Mouse (Mus musculus) forebrain, postnatal 0 days (tissue): ENCODE data around the gene Rab10. TPM values are rescaled to one million over a fixed set of nuclear protein-coding genes. Genes with fewer than 3 reads are reported as not detected.

Source experiments
- ATAC-seq: fragments of 200-750 bp; cut with Nextera tagmentation; 2 replicates; pipeline ENCODE4 v1.8.0; 2017; ENCODE audit warnings: mild to moderate bottlenecking, moderate library complexity
- DNase-seq: peaks from one replicate; pipeline ENCODE4 v3.0.0-alpha.2; 2015
- H3K27ac ChIP-seq: fragments of 300-500 bp; sonication (generic); 2 replicates; pipeline ENCODE4 v1.5.1; 2014; ENCODE audit warnings: low read depth, mild to moderate bottlenecking, antibody characterized with exemption, low read length, moderate library complexity, mixed read lengths
- H3K27me3 ChIP-seq: fragments of 300-500 bp; sonication (generic); 2 replicates; pipeline ENCODE4 v1.6.1; 2014; ENCODE audit warnings: mild to moderate bottlenecking, low read length, mixed read lengths; ENCODE audit not compliant: insufficient read depth
- H3K36me3 ChIP-seq: fragments of 300-500 bp; sonication (generic); 2 replicates; pipeline ENCODE4 v1.6.1; 2014; ENCODE audit warnings: mild to moderate bottlenecking, moderate library complexity; ENCODE audit not compliant: insufficient read depth
- H3K4me1 ChIP-seq: fragments of 300-500 bp; sonication (generic); 2 replicates; pipeline ENCODE4 v1.6.1; 2014; ENCODE audit warnings: antibody characterized with exemption; ENCODE audit not compliant: insufficient read depth
- H3K4me2 ChIP-seq: fragments of 300-500 bp; sonication (generic); 2 replicates; pipeline ENCODE4 v1.6.1; 2014; ENCODE audit warnings: low read depth, mild to moderate bottlenecking, moderate library complexity
- H3K4me3 ChIP-seq: fragments of 300-500 bp; sonication (generic); 2 replicates; pipeline ENCODE4 v1.5.1; 2014; ENCODE audit warnings: low read depth, low read length, mixed read lengths
- H3K9ac ChIP-seq: fragments of 300-500 bp; sonication (generic); 2 replicates; pipeline ENCODE4 v1.6.1; 2014; ENCODE audit warnings: mild to moderate bottlenecking
- H3K9me3 ChIP-seq: fragments of 300-500 bp; sonication (generic); 2 replicates; pipeline ENCODE4 v1.6.1; 2016; ENCODE audit warnings: low read length
- CTCF ChIP-seq: sonication (generic); IDR thresholded peaks from 2 replicates; pipeline ENCODE4 v1.5.1; 2016; ENCODE audit warnings: antibody characterized with exemption, control low read depth, low read depth
- WGBS: fragments of 180-500 bp; shearing (Covaris S2); extraction: QIAGEN DNeasy Blood & Tissue Kit; methylation state at CpG from one replicate; pipeline ENCODE4 v1.1.7; 2014; 5-methylcytosine and 5-hydroxymethylcytosine counted together
- polyA plus RNA-seq: library from polyadenylated mRNA; unstranded; fragments of >200 nt; fragmentation: Nextera tagmentation; extraction: Ambion mirVana; gene quantifications from 2 replicates; pipeline ENCODE4 v1.2.1, GENCODE M21; 2015
- total RNA-seq: library from RNA; depleted of rRNA; stranded (reverse); fragments of >200 nt; gene quantifications from 2 replicates; pipeline ENCODE4 v1.2.3, GENCODE M21; 2014; rRNA removed

Rab10 gene
- total RNA-seq (204 and 237 TPM in 2 replicates), polyA plus RNA-seq (130 and 151 TPM in 2 replicates)

DNA sequence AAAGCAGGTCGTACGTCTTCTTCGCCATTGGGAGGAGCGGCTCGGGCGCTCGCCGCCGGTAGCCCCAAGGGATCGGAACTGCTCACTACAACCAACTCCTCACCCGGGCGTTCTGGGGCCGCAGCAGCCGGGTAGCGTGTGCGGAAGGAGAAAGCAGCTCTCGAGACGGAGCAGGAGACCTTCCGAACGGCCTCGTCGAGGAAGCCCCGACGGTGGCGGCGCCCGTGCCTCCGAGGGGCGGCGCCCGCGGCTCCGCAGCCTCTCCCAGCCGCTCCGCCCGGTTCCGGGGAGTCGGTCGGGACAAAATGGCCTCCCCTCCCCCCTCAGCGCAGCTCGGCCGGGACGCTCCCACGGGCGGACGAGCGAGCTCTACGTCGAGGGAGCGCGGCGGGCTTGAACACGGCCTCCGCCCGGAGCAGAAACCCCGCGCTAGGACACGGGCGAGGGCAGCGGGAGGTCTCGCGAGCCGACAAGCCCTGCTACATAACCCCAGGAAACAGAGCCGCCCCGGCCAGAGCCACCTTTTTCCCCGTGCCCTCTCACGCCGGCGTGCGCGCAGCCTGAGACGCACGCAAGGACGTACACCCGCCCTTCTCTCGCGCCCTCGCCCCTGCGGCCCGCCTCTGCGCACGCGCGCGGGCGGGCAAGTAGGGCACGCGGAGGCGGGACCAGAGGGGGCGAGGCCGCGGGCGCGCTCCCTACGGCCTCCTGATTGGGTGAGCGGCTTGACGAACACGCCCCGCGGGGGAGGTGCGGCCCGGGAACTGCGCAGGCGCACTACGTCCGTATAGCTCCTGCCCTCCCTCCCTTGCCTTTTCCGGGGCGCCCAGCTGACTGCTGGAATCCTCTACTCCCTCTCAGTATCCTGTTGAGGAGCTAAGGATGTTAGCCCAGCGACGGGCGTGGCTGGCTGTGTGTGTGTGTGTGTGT, at the start of gene Rab10:
Gene Rab10, minus strand, starts transcription at position 579 of the 930 bp plus-strand sequence.
- WGBS, result 3% methylated on average over 104 of the region's 111 CpGs
- peak within 1 kb of the TSS; percentile 78 for H3K4me2 ChIP-seq

GRCm38 (mm10) chr12:3359302-3359701, 49.5 kb upstream of the Rab10 start:
- H3K9me3 ChIP-seq, result no peaks in the 10 kb centered on the region
- H3K36me3 ChIP-seq, result no peaks in the 10 kb centered on the region
- H3K27ac ChIP-seq, result no peak overlapping the region
- peak; percentile 77 for TF ChIP-seq CTCF
- H3K27me3 ChIP-seq, result no peaks in the 10 kb centered on the region
- no peak overlapping the region for H3K4me3 ChIP-seq
- H3K4me2 ChIP-seq, result no peak overlapping the region
- ATAC-seq (peak; percentile 67), DNase-seq (peak; percentile 85)
- 20% methylated on average over 3 of the region's 3 CpGs for WGBS
- H3K4me1 ChIP-seq, result no peaks in the 10 kb centered on the region
- no peak overlapping the region for H3K9ac ChIP-seq

More for the DNA sequence above, at the start of gene Rab10:
- peak; percentile 100 for DNase-seq
- peak within 1 kb of the TSS; percentile 86 for H3K4me3 ChIP-seq
- H3K9me3 ChIP-seq, result no peaks in the 10 kb centered on the region
- H3K9ac ChIP-seq, result peak within 1 kb of the TSS; percentile 86
- peak; percentile 29; the same call in 1 of the 2 replicates for TF ChIP-seq CTCF
- peak; percentile 97 for ATAC-seq
- H3K27me3 ChIP-seq, result no peaks in the 10 kb centered on the region
- H3K4me1 ChIP-seq, result peaks cover 24% of the 10 kb centered on the region
- no peaks in the 10 kb centered on the region for H3K36me3 ChIP-seq
- peak within 1 kb of the TSS; percentile 96 for H3K27ac ChIP-seq

DNA sequence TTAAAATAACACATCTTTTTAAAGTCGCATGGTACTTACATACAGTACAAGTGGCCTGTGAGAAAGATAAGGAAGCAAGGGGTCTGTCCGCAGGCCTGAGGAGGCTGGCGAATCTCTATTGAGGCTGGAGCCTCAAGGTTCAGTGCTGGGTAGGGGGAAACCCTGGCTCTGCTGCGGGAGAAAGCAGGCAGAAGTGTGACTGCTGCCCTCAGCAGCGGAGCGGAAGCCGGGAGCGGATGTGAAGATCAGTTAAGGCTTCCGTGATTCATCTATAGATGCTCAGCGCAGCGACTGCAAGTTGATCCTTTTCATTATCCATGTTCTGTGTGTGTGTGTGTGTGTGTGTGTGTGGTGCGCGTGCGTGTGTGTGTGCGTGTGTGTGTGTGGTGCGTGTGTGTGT, 47.1 kb upstream of the Rab10 start:
- no peak for DNase-seq
- TF ChIP-seq CTCF, result no peak
- H3K36me3 ChIP-seq, result no peaks in the 10 kb centered on the region
- H3K9me3 ChIP-seq, result no peaks in the 10 kb centered on the region
- H3K4me2 ChIP-seq, result no peak overlapping the region
- H3K4me1 ChIP-seq, result no peaks in the 10 kb centered on the region
- ATAC-seq, result no peak
- no peak overlapping the region for H3K9ac ChIP-seq
- 73% methylated on average over 15 of the region's 16 CpGs for WGBS
- no peak overlapping the region for H3K27ac ChIP-seq
- no peak overlapping the region for H3K4me3 ChIP-seq
- no peaks in the 10 kb centered on the region for H3K27me3 ChIP-seq

DNA sequence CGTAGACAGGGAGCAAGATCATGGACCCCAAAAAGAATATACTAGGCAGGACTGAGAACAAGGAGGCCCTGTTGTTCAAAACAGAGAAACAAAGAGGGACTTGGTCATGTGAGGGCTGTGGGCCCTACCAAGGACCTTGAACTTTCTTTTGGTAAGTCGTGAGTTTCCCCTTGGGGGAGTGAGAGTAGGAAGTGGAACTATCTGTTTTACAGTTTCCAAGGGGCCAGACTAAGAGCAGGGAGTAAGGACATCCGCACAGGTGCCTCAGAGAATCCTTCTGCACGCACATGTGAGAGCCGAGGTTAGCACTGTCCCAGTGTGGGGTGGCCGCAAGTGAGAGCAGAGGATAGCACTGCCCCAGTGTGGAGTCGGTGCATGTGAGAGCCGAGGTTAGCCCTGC, 45.3 kb upstream of the Rab10 start:
- Histone ChIP-seq H3K9ac (no peak overlapping the region), H3K36me3 (no peaks in the 10 kb centered on the region), H3K27me3 (no peaks in the 10 kb centered on the region), H3K4me1 (no peaks in the 10 kb centered on the region), H3K9me3 (no peaks in the 10 kb centered on the region), H3K27ac (no peak overlapping the region), H3K4me2 (no peak overlapping the region), H3K4me3 (no peak overlapping the region)
- no peak for ATAC-seq
- WGBS, result 82% methylated on average over 8 of the region's 8 CpGs
- no peak for DNase-seq
- TF ChIP-seq CTCF, result no peak

GRCm38 (mm10) chr12:3352216-3352615, 42.4 kb upstream of the Rab10 start:
- no peak overlapping the region for H3K27ac ChIP-seq
- DNase-seq (no peak), ATAC-seq (no peak)
- no peaks in the 10 kb centered on the region for H3K27me3 ChIP-seq
- H3K4me3 ChIP-seq, result no peak overlapping the region
- H3K36me3 ChIP-seq, result no peaks in the 10 kb centered on the region
- no peak for TF ChIP-seq CTCF
- no peak overlapping the region for H3K9ac ChIP-seq
- H3K4me2 ChIP-seq, result no peak overlapping the region
- no peaks in the 10 kb centered on the region for H3K4me1 ChIP-seq
- WGBS, result 80% methylated on average over 6 of the region's 6 CpGs
- H3K9me3 ChIP-seq, result no peaks in the 10 kb centered on the region

DNA sequence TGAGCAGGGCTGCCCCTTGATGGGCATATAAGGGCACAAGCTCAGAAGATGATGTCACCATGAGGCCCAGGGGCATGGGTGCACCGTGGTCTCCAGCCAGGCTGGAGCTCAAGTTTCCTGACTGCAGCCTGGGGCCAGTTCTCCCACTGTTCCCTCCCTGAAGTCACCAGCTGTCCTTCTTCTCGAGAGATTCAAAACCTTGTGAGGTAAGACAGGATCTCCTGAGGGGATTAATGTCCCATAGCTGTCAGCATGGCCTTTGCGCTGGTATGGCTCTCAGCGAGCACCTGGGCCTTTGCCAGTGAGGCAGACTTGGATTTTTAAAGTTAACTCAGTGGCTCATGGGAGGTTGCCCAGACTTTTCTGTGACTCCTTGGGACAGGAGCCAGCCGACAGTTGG, 40.4 kb upstream of the Rab10 start:
- H3K27ac ChIP-seq, result no peak overlapping the region
- no peak overlapping the region for H3K9ac ChIP-seq
- no peak overlapping the region for H3K4me3 ChIP-seq
- H3K4me2 ChIP-seq, result no peak overlapping the region
- no peaks in the 10 kb centered on the region for H3K36me3 ChIP-seq
- 70% methylated on average over 5 of the region's 5 CpGs for WGBS
- no peaks in the 10 kb centered on the region for H3K9me3 ChIP-seq
- ATAC-seq, result no peak
- no peak for TF ChIP-seq CTCF
- DNase-seq, result no peak
- H3K27me3 ChIP-seq, result no peaks in the 10 kb centered on the region
- H3K4me1 ChIP-seq, result no peaks in the 10 kb centered on the region

GRCm38 (mm10) chr12:3349387-3349786, 39.6 kb upstream of the Rab10 start:
- Histone ChIP-seq H3K4me3 (no peak overlapping the region), H3K9ac (no peak overlapping the region), H3K4me2 (no peak overlapping the region), H3K27ac (no peak overlapping the region), H3K27me3 (no peaks in the 10 kb centered on the region), H3K36me3 (no peaks in the 10 kb centered on the region), H3K4me1 (no peaks in the 10 kb centered on the region), H3K9me3 (no peaks in the 10 kb centered on the region)
- WGBS, result 72% methylated on average over 2 of the region's 3 CpGs
- ATAC-seq (no peak), DNase-seq (no peak)
- TF ChIP-seq CTCF, result no peak
